Mouse (Mus musculus) liver, embryonic 16.5 days (tissue): ENCODE data around the gene Trnp1. TPM values are rescaled to one million over a fixed set of nuclear protein-coding genes. Genes with fewer than 3 reads are reported as not detected.

Experiments used
- ATAC-seq: fragments of 200-750 bp; cut with Nextera tagmentation; 2 replicates; pipeline ENCODE4 v1.8.0; 2017; ENCODE audit warnings: low read depth, mild to moderate bottlenecking, moderate number of reproducible peaks, moderate library complexity
- H3K27ac ChIP-seq: fragments of 300-500 bp; sonication (generic); 2 replicates; pipeline ENCODE4 v1.5.1; 2014; ENCODE audit warnings: mild to moderate bottlenecking, low read length
- H3K27me3 ChIP-seq: fragments of 300-500 bp; sonication (generic); 2 replicates; pipeline ENCODE4 v1.6.1; 2014; ENCODE audit warnings: low read depth, low read length, mixed read lengths; ENCODE audit not compliant: control insufficient read depth, insufficient read depth
- H3K36me3 ChIP-seq: fragments of 300-500 bp; sonication (generic); 2 replicates; pipeline ENCODE4 v1.6.1; 2014; ENCODE audit warnings: mild to moderate bottlenecking; ENCODE audit not compliant: control insufficient read depth, insufficient read depth
- H3K4me1 ChIP-seq: fragments of 300-500 bp; sonication (generic); 2 replicates; pipeline ENCODE4 v1.6.1; 2014; ENCODE audit warnings: low read depth, low read length, mixed read lengths; ENCODE audit not compliant: control insufficient read depth
- H3K4me2 ChIP-seq: fragments of 300-500 bp; sonication (generic); 2 replicates; pipeline ENCODE4 v1.6.1; 2014; ENCODE audit warnings: low read depth, low read length, mixed read lengths
- H3K4me3 ChIP-seq: fragments of 300-500 bp; sonication (generic); 2 replicates; pipeline ENCODE4 v1.5.1; 2014; ENCODE audit warnings: low read depth, mild to moderate bottlenecking, low read length
- H3K9ac ChIP-seq: fragments of 300-500 bp; sonication (generic); 2 replicates; pipeline ENCODE4 v1.6.1; 2014; ENCODE audit warnings: low read depth, low read length
- H3K9me3 ChIP-seq: fragments of 300-500 bp; sonication (generic); replicated peaks from 2 replicates; pipeline ENCODE4 v1.6.1; 2016; ENCODE audit warnings: low read length; ENCODE audit not compliant: control insufficient read depth
- whole genome bisulfite sequencing: fragments of 180-500 bp; shearing (Covaris S2); extraction: QIAGEN DNeasy Blood & Tissue Kit; methylation state at CpG from one replicate; pipeline ENCODE4 v1.1.7; 2014; ENCODE audit not compliant: insufficient replicate concordance; 5-methylcytosine and 5-hydroxymethylcytosine counted together
- polyA plus RNA-seq: library from polyadenylated mRNA; unstranded; fragments of >200 nt; fragmentation: Nextera tagmentation; extraction: Ambion mirVana; gene quantifications from 2 replicates; pipeline ENCODE4 v1.2.1, GENCODE M21; 2015

Trnp1 gene
- polyA plus RNA-seq, 1 experiment from 2014 or later = not detected

GRCm38 (mm10) chr4:133442194-133442593 is 56.2 kb downstream of the Trnp1 start:
- Histone ChIP-seq H3K4me1 (no peaks in the 10 kb centered on the region), H3K4me2 (no peak overlapping the region), H3K9ac (no peak overlapping the region), H3K27ac (no peak overlapping the region), H3K4me3 (no peak overlapping the region), H3K9me3 (no peaks in the 10 kb centered on the region), H3K36me3 (no peaks in the 10 kb centered on the region), H3K27me3 (peaks cover 9% of the 10 kb centered on the region)
- 43% methylated on average over 3 of the region's 3 CpGs for WGBS
- no peak for ATAC-seq

Other genes starting within 250 kb of the Trnp1 start
- 1.1 and 1.4 TPM in 2 replicates for gene Sytl1, start 235.4 kb downstream of the Trnp1 start, polyA plus RNA-seq
- gene Tmem222, start 220.8 kb downstream of the Trnp1 start, polyA plus RNA-seq = 32.7 and 34.9 TPM in 2 replicates
- 6.2 and 8.1 TPM in 2 replicates for gene Wdtc1, start 145.1 kb downstream of the Trnp1 start, polyA plus RNA-seq
- gene Slc9a1, start 128.8 kb downstream of the Trnp1 start, polyA plus RNA-seq = 2.9 and 3.3 TPM in 2 replicates
- 0.09 and 0.12 TPM in 2 replicates for gene Tent5b, start 18.4 kb downstream of the Trnp1 start, polyA plus RNA-seq
- gene Kdf1, start 20.4 kb upstream of the Trnp1 start, polyA plus RNA-seq = 1.4 and 2.6 TPM in 2 replicates
- 93.7 and 98.3 TPM in 2 replicates for gene Nudc, start 47.4 kb upstream of the Trnp1 start, polyA plus RNA-seq
- gene Nr0b2, start 54.8 kb upstream of the Trnp1 start, polyA plus RNA-seq = 0.49 and 0.90 TPM in 2 replicates
- gene Gpatch3, start 76.2 kb upstream of the Trnp1 start, polyA plus RNA-seq = 2.9 and 3.2 TPM in 2 replicates
- 6.5 and 8.6 TPM in 2 replicates for gene Gpn2, start 85.8 kb upstream of the Trnp1 start, polyA plus RNA-seq
- gene Sfn, start 103.6 kb upstream of the Trnp1 start, polyA plus RNA-seq = 0.27 and 0.61 TPM in 2 replicates
- gene Zdhhc18, start 151.6 kb upstream of the Trnp1 start, polyA plus RNA-seq = 0.79 and 1.1 TPM in 2 replicates
- gene Pigv, start 174.1 kb upstream of the Trnp1 start, polyA plus RNA-seq = 6.0 and 6.7 TPM in 2 replicates